Comparison of ENCODE assay signal across 10 mouse cellular contexts in genomic region chr4:97564656-97565055, GRCm38 (mm10).
DNase-seq lines count a peak whose midpoint lies in the region; ATAC-seq and TF ChIP-seq lines count a peak whose summit lies in the region.
"Had no signal": no experiment of that assay in that cellular context is flagged by ENCODE, and none has a peak within 500 bp of the region (broad histone marks: within the 10 kb centered on the region; RNA-seq: fewer than 3 reads in every experiment).

No protein-coding gene starts in this region.

- 38% methylated on average over 4 of the region's 4 CpGs for WGBS in kidney, adult 2 months

- no peak overlapping the region for H3K4me3 ChIP-seq in kidney, adult 2 months (ENCODE audit: insufficient read depth, low read depth, low read length)
- H3K4me3 ChIP-seq: embryonic facial prominence, embryonic 15.5 days; midbrain, embryonic 12.5 days had no signal

- peak; percentile 60 for DNase-seq in kidney, adult 2 months
- no peak for DNase-seq in kidney, postnatal 4 days
- peak; percentile 40 for DNase-seq in adrenal gland, postnatal 10 days
- peak; percentile 28 for DNase-seq in gonadal fat pad, adult 2 months (ENCODE audit: low read depth)
- DNase-seq in retina, embryonic 14.5 days (ENCODE audit: low spot score), result peak; percentile 73
- no peak for DNase-seq in urinary bladder, postnatal 25 days (ENCODE audit: low spot score)
- DNase-seq in spleen, adult 12 weeks (ENCODE audit: low spot score), result no peak

- ATAC-seq in CD4-positive, CD25-positive, alpha-beta regulatory T cell, adult 4 months, result peak; percentile 80

- no peaks in the 10 kb centered on the region for H3K4me1 ChIP-seq in kidney, adult 2 months (ENCODE audit: control insufficient read depth, insufficient read depth, low read length)
- H3K4me1 ChIP-seq: embryonic facial prominence, embryonic 15.5 days; midbrain, embryonic 12.5 days had no signal

- H3K27ac ChIP-seq in kidney, adult 2 months (ENCODE audit: insufficient read depth, low read depth, low read length), result no peak overlapping the region
- H3K27ac ChIP-seq: embryonic facial prominence, embryonic 15.5 days; midbrain, embryonic 12.5 days had no signal

- H3K27me3 ChIP-seq in kidney, adult 2 months (replicated peaks; ENCODE audit: control insufficient read depth, insufficient read depth, low read length), result no peaks in the 10 kb centered on the region
- H3K27me3 ChIP-seq: embryonic facial prominence, embryonic 15.5 days; midbrain, embryonic 12.5 days had no signal

- peak; percentile 35; the same call in 1 of the 2 replicates for TF ChIP-seq CTCF in kidney, adult 2 months (conservative IDR thresholded peaks at IDR 0.05; ENCODE audit: insufficient read depth, insufficient read length, low read depth, low read length)

- no peaks in the 10 kb centered on the region for H3K36me3 ChIP-seq in kidney, adult 2 months (ENCODE audit: control insufficient read depth, insufficient read depth, low read length)
- H3K36me3 ChIP-seq: embryonic facial prominence, embryonic 15.5 days; midbrain, embryonic 12.5 days had no signal

- no peak for TF ChIP-seq POLR2A in kidney, adult 2 months (IDR thresholded peaks at IDR 0.05; ENCODE audit: low read depth, low read length)

Comparison
In these comparisons a context has a peak if more than half of its experiments do, and no peak if none do; other contexts are left out.
1. DNase-seq: peak in kidney, adult 2 months (single experiment), adrenal gland, postnatal 10 days (single experiment), gonadal fat pad, adult 2 months (single experiment) and retina, embryonic 14.5 days (single experiment); none in kidney, postnatal 4 days (0 of 2), urinary bladder, postnatal 25 days (single experiment) and spleen, adult 12 weeks (single experiment).